Mouse (Mus musculus) myocyte (in vitro differentiated cells): ENCODE data around the gene Hic1. TPM values are rescaled to one million over a fixed set of nuclear protein-coding genes. Genes with fewer than 3 reads are reported as not detected.

Experiments used
- H3K27me3 ChIP-seq: one replicate; pipeline ENCODE4 v1.6.1; 2011; ENCODE audit not compliant: control insufficient read depth, insufficient read depth, insufficient read length
- H3K36me3 ChIP-seq: one replicate; pipeline ENCODE4 v1.6.1; 2011; ENCODE audit not compliant: control insufficient read depth, insufficient read depth
- H3K4me2 ChIP-seq: one replicate; pipeline ENCODE4 v1.6.1; 2011; ENCODE audit warnings: low read depth, control low read depth
- H3K4me3 ChIP-seq: one replicate; pipeline ENCODE4 v1.5.1; 2011; ENCODE audit warnings: mild to moderate bottlenecking, control low read depth, moderate library complexity
- H3K79me2 ChIP-seq: one replicate; pipeline ENCODE4 v1.6.1; 2011; ENCODE audit not compliant: control insufficient read depth, insufficient read depth
- H3ac ChIP-seq: one replicate; pipeline ENCODE4 v1.6.1; 2011; ENCODE audit not compliant: control insufficient read depth, insufficient read length
- CEBPB ChIP-seq: IDR thresholded peaks from 2 replicates; pipeline ENCODE4 v1.6.1; 2011; ENCODE audit warnings: mild to moderate bottlenecking, moderate library complexity; ENCODE audit not compliant: poor library complexity, insufficient read depth, severe bottlenecking
- E2F4 ChIP-seq: IDR thresholded peaks from one replicate; pipeline ENCODE4 v1.6.1; 2011; ENCODE audit warnings: mild to moderate bottlenecking, control low read depth, moderate library complexity; ENCODE audit not compliant: insufficient read depth
- MAX ChIP-seq: IDR thresholded peaks from one replicate; pipeline ENCODE4 v1.6.1; 2011; ENCODE audit warnings: low read depth, mild to moderate bottlenecking, control low read depth
- MYOD1 ChIP-seq, 3 experiments: IDR thresholded peaks; one replicate each; pipeline ENCODE4 v1.6.1; 2011; ENCODE audit warnings: control low read depth in 2 of 3, low read depth in 2 of 3, mild to moderate bottlenecking in 2 of 3, moderate library complexity in 1 of 3; ENCODE audit not compliant: insufficient read length in 2 of 3, control insufficient read depth in 1 of 3
- MYOG ChIP-seq, 3 experiments: IDR thresholded peaks; one replicate each; pipeline ENCODE4 v1.6.1; 2011; ENCODE audit warnings: control low read depth in 2 of 3, low read depth in 2 of 3, mild to moderate bottlenecking in 2 of 3; ENCODE audit not compliant: insufficient read length in 2 of 3, control insufficient read depth in 1 of 3, insufficient read depth in 1 of 3
- POLR2A ChIP-seq: IDR thresholded peaks from one replicate; pipeline ENCODE4 v1.6.1; 2011; ENCODE audit warnings: low read depth, mild to moderate bottlenecking, control low read depth, moderate library complexity; ENCODE audit not compliant: insufficient read length
- POLR2AphosphoS2 ChIP-seq: IDR thresholded peaks from one replicate; pipeline ENCODE4 v1.6.1; 2011; ENCODE audit warnings: low read depth, control low read depth; ENCODE audit not compliant: insufficient read length
- REST ChIP-seq: IDR thresholded peaks from one replicate; pipeline ENCODE4 v1.6.1; 2011; ENCODE audit warnings: mild to moderate bottlenecking, control low read depth, moderate library complexity; ENCODE audit not compliant: insufficient read depth, insufficient read length
- SRF ChIP-seq: IDR thresholded peaks from one replicate; pipeline ENCODE4 v1.6.1; 2011; ENCODE audit warnings: low read depth; ENCODE audit not compliant: control insufficient read depth, insufficient read length
- TCF12 ChIP-seq: IDR thresholded peaks from one replicate; pipeline ENCODE4 v1.6.1; 2011; ENCODE audit warnings: mild to moderate bottlenecking, control low read depth; ENCODE audit not compliant: poor library complexity, insufficient read depth, severe bottlenecking
- TCF3 ChIP-seq: IDR thresholded peaks from one replicate; pipeline ENCODE4 v1.6.1; 2011; ENCODE audit warnings: low read depth, control low read depth; ENCODE audit not compliant: insufficient read length
- USF1 ChIP-seq: IDR thresholded peaks from one replicate; pipeline ENCODE4 v1.6.1; 2011; ENCODE audit warnings: low read depth, mild to moderate bottlenecking, control low read depth, moderate library complexity
- polyA plus RNA-seq: library from polyadenylated mRNA; unstranded; fragments of >200 nt; fragmentation: generic; extraction: Trizol; gene quantifications from one replicate; pipeline ENCODE4 v1.2.1, GENCODE M21; 2012; ENCODE audit warnings: missing spikeins

Gene Hic1
- polyA plus RNA-seq, 1 experiment: 0.11 TPM

DNA sequence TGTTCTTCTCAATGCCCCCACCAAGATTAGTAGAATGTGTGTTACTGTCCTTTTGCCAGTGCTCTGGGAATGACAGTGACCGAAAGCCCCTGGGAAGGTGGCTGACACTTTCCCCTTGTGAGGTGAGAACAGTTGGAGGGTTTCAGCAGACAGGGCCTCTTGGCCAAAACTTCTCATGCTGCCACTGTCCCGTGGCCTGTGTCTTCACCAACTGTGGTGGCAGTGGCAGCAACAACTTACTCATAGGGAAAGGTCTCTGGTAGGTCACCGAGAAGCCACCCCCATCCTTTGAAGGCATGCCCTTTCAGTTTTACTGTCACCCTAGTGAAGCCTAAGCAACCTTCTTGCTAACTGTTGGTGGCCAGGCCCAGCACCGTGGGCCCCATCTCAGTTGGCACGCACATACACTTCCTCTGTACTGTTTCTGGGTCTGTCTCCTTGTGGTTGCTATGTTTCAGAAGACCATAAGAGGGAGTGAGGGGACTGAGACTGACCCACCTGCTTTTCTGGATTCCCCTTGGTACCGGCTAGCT, 15.2 kb downstream of the Hic1 start:
- no peaks in the 10 kb centered on the region for H3K27me3 ChIP-seq
- H3ac ChIP-seq: no peak overlapping the region
- no peak overlapping the region for H3K4me3 ChIP-seq
- no peak overlapping the region for H3K4me2 ChIP-seq
- H3K79me2 ChIP-seq: no peaks in the 10 kb centered on the region
- H3K36me3 ChIP-seq: peaks cover 12% of the 10 kb centered on the region
- TF ChIP-seq E2F4 (no peak), MYOD1 (IDR thresholded peaks at IDR 0.05; ENCODE audit: control insufficient read depth in 1 of 3, insufficient read length in 2 of 3, low read depth in 2 of 3) (no peak), CEBPB (no peak), TCF3 (no peak), SRF (no peak), POLR2AphosphoS2 (no peak), REST (no peak), MYOG (IDR thresholded peaks at IDR 0.05; ENCODE audit: control insufficient read depth in 1 of 3, insufficient read depth in 1 of 3, insufficient read length in 2 of 3, low read depth in 2 of 3) (no peak)

GRCm38 (mm10) chr11:75152603-75153557, 16.4 kb downstream of the Hic1 start:
- peak overlapping the region; percentile 14 for H3K4me3 ChIP-seq

DNA sequence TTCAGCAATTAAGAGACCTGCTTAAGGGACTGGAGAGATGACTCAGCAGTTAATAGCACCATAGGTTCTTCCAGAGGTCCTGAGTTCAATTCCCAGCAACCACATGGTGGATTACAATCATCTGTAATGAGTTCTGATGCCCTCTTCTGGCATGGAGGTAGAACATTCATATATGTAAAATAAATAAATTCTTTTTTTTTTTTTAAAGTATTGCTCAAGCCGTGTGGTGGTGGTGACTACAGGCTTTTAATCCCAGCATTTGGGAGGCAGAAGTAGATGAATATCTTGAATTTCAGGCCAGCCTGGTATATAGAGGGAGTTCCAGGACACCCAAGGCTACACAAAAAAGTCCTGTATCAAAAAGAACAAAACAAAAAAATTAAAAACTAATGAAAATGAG, 19.0 kb downstream of the Hic1 start:
- Histone ChIP-seq H3K4me2 (no peak overlapping the region), H3K36me3 (peaks cover 19% of the 10 kb centered on the region), H3K4me3 (no peak overlapping the region), H3K79me2 (no peaks in the 10 kb centered on the region), H3K27me3 (no peaks in the 10 kb centered on the region), H3ac (no peak overlapping the region)
- TF ChIP-seq MYOG (IDR thresholded peaks at IDR 0.05; ENCODE audit: control insufficient read depth in 1 of 3, insufficient read depth in 1 of 3, insufficient read length in 2 of 3, low read depth in 2 of 3) (no peak), USF1 (no peak), REST (no peak), MAX (no peak), POLR2AphosphoS2 (no peak), POLR2A (no peak), TCF3 (no peak), MYOD1 (IDR thresholded peaks at IDR 0.05; ENCODE audit: control insufficient read depth in 1 of 3, insufficient read length in 2 of 3, low read depth in 2 of 3) (no peak), SRF (no peak)

More at GRCm38 (mm10) chr11:75152603-75153557, 16.4 kb downstream of the Hic1 start:
- Histone ChIP-seq H3K36me3 (peaks cover 12% of the 10 kb centered on the region), H3K27me3 (no peaks in the 10 kb centered on the region), H3ac (no peak overlapping the region), H3K4me2 (peak overlapping the region; percentile 48), H3K79me2 (no peaks in the 10 kb centered on the region)
- TF ChIP-seq MYOD1 (IDR thresholded peaks at IDR 0.05; ENCODE audit: control insufficient read depth in 1 of 3, insufficient read length in 2 of 3, low read depth in 2 of 3): peak in 1 of 3 experiments; percentile 8
- no peak for TF ChIP-seq E2F4

DNA sequence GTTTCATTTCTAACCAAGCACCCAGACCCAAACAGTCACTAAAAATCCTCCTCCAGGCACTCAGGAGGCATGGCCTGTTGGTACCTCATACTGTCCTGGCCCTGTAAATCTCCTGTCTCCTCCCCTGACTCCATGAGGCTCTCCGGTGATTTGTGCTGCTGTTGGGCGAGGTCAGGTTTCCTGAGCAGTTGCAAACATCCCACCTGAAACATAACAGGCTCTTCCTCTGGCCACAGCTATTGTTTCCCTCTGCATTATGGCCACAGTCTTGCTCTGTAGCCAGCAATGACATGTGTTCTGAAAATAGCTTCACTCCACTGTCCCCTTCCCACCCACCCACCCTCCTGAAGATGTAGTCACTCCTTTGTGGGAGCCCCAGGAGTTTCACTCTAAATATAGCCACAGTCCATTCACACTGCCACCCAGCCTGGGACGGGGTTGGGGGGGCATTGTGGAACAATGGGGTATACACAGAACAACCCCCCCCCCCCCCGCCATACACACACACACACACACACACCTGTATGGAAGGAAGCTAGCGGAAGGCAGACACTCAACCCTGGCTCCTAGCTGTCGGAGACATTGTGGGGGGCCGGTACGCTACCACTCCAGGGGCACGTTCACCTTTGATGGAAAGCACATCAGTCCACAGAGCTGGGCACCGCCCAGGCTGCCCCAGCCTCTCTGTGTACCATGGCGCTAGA, 20.8 kb downstream of the Hic1 start:
- Histone ChIP-seq H3K36me3 (peaks cover 28% of the 10 kb centered on the region), H3ac (no peak overlapping the region), H3K4me3 (no peak overlapping the region), H3K4me2 (no peak overlapping the region), H3K27me3 (no peaks in the 10 kb centered on the region), H3K79me2 (no peaks in the 10 kb centered on the region)
- TF ChIP-seq MYOG (IDR thresholded peaks at IDR 0.05; ENCODE audit: control insufficient read depth in 1 of 3, insufficient read depth in 1 of 3, insufficient read length in 2 of 3, low read depth in 2 of 3) (no peak), REST (no peak), E2F4 (no peak), TCF12 (no peak), USF1 (no peak), SRF (no peak), POLR2A (no peak), POLR2AphosphoS2 (no peak), MAX (no peak), CEBPB (no peak)

- Histone ChIP-seq H3ac (no peak overlapping the region), H3K4me3 (no peak overlapping the region), H3K36me3 (peaks cover 28% of the 10 kb centered on the region), H3K4me2 (peak overlapping the region; percentile 15), H3K79me2 (no peaks in the 10 kb centered on the region), H3K27me3 (no peaks in the 10 kb centered on the region)
- TF ChIP-seq USF1 (no peak), CEBPB (no peak), TCF3 (no peak), TCF12 (no peak), REST (no peak), MYOG (IDR thresholded peaks at IDR 0.05; ENCODE audit: control insufficient read depth in 1 of 3, insufficient read depth in 1 of 3, insufficient read length in 2 of 3, low read depth in 2 of 3) (no peak), MYOD1 (IDR thresholded peaks at IDR 0.05; ENCODE audit: control insufficient read depth in 1 of 3, insufficient read length in 2 of 3, low read depth in 2 of 3) (no peak), POLR2AphosphoS2 (no peak), POLR2A (no peak), MAX (no peak), SRF (no peak), E2F4 (no peak)
These were observed 21.5 kb downstream of the Hic1 start for GRCm38 (mm10) chr11:75147846-75148168.
